Mouse (Mus musculus): ENCODE measurements around the gene Kirrel3. TPM values are rescaled to one million over a fixed set of nuclear protein-coding genes. Genes with fewer than 3 reads are reported as not detected.

Kirrel3 gene
- total RNA-seq, 2 experiments from 2014 or later: 1.0 to 2.2 TPM

DNA sequence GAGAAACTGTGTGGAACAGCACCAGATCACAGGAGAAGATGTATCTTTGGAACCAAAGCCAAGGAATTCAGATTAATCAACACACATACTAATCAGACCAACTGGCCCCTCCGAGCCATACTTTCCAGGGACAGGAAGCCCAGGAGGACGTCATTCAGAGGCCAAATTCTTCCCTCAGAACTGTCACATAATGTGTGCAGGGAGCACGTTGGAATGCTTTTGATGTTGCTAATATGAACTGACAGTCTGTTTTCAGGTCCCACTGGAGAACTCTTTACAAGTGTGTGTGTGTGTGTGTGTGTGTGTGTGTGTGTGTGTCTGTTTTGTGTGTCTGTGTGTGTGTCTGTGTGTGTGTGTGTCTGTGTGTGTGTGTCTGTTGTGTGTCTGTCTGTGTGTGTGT is 345.0 kb downstream of the Kirrel3 start:
- DNase-seq: no peak

DNA sequence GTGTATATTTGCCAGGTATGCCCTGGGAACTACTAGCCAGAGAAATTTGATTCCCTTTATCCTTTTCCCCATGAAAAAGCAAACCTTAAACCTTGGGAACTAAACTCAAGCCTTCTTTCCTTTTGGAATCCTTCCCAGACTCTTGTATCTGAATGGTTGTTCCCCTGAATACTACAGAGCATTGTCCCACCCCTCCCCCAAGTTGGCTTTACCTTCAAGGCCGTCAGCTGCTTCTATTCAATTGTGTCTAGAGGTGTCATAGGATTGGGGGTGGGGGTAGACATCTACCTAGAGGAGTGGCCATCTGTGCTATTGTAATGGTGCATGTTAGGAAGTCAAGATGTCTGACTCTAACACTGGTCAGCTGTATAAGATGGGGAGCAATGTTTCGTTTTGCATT is 351.1 kb downstream of the Kirrel3 start:
- DNase-seq: no peak

- DNase-seq: peak; percentile 68
Observed at GRCm38 (mm10) chr9:34837700-34838462, 352.2 kb downstream of the Kirrel3 start.

DNA sequence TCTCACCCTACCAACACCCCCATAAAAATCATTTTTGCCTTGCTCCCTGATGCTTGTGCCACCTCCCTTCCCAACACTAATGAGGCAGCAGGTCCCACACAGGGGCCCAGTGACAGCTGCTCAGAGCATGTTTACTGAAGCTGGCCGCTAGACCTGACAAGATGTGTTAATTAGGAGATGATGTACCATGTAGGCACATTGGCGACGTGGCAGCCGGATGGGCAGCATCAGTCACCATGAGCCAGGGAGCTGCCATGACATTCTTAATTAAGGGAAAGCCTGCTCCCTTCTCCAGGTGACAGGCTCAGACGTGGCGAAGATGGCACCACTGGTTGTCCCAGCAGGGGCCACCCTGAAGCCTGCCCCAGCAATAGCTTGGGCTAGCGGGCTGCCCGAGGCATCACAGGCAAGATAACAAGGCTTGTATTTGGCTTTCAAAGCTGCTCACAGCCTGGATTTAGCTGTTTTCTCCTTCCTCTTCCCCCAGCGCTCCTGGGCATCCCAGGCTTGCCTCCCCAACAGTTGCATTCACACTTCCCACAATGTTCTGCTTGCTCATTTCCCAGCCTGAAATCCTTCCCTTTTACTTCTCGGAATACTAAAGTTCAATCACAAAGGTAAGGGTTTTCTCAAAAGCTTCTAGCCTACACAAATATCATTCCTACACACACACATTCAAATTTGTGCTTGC is 357.7 kb downstream of the Kirrel3 start:
- no peak for DNase-seq

GRCm38 (mm10) chr9:34846440-34846839 is 360.7 kb downstream of the Kirrel3 start:
- DNase-seq: no peak

DNA sequence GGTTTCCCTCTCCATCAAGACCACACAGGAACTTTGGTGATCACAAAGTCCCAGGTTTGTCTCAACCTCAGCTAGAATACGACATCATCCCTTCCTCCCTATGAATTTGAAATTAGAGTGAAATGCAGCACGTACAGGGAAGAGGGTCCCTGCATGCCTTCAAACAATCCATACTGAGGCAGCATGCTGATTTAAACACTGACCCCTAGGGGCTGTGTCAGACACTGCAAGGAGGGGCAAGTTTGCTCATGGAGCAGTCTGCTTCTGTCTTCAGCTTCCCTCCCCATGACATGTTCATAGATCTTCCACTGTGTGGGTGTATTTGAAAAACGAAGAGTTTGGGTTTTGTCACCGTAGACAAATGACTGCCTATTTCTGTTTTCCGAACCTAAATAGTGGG is 362.0 kb downstream of the Kirrel3 start:
- DNase-seq: peak; percentile 23

GRCm38 (mm10) chr9:34851136-34851535 is 365.4 kb downstream of the Kirrel3 start:
- no peak for DNase-seq

DNA sequence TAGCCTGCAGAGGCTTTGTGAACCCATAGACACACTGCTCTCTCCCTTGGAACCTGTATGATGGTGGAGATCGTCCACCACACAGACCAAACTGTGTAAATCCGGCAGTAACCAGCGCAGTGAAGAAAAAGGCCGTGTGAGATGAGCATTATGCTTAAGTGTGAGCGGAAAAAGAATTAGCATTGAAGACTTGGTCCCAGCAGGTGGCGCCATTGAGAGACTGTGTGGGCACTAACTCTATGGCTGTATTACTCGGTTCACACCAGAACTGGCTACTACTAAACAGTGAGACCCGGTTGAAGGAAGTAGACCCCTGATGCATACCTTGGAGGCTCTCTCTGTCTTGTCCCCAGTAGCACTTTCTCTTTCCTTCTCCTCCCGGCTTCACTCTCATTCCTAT is 371.9 kb downstream of the Kirrel3 start:
- peak; percentile 17 for DNase-seq

DNA sequence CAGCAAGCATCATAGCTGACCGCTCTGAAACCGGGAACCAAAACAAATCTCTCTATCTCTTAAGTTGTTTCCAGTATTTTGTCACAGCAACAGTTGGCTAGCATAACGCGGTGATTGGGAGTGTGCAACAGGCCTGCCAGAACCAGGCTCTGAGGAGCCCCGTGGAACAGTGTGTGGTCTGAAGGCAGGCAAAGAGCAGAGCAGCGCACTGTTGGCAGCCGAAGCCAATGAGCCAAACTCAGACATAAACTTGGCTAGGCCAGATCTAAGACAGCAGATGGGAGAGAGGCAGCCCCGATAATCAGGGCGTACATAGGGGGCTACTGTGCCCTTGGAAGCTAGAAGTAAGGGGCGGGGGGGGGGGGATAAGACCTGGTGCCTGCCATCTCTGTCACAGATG is 372.4 kb downstream of the Kirrel3 start:
- no peak for DNase-seq

DNA sequence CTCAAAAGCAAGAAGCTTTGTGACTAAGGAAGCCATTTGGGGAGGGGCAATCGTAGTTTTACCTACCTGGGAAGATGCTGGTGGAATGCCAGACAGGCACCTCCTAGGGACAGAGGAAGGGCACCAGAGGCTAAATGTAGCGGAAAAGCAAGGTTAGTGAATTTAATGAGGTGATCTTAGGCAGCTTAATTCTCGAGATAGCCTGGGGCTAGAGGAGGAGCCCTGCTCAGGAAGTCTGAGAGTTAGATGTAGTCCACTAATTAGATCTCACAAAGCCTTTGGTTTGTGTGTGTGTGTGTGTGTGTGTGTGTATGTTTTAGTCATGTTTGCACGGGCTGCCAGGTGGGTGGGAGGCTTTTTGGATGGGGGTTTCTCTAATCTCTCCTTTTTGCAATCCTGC is 375.2 kb downstream of the Kirrel3 start:
- DNase-seq: no peak

GRCm38 (mm10) chr9:34861775-34862174 is 376.1 kb downstream of the Kirrel3 start:
- DNase-seq: peak; percentile 52

GRCm38 (mm10) chr9:34865606-34866005 is 379.9 kb downstream of the Kirrel3 start:
- no peak for DNase-seq

- no peak for DNase-seq
Observed at GRCm38 (mm10) chr9:34871316-34871966, 385.7 kb downstream of the Kirrel3 start.

GRCm38 (mm10) chr9:34875238-34875637 is 389.5 kb downstream of the Kirrel3 start:
- no peak for DNase-seq

DNA sequence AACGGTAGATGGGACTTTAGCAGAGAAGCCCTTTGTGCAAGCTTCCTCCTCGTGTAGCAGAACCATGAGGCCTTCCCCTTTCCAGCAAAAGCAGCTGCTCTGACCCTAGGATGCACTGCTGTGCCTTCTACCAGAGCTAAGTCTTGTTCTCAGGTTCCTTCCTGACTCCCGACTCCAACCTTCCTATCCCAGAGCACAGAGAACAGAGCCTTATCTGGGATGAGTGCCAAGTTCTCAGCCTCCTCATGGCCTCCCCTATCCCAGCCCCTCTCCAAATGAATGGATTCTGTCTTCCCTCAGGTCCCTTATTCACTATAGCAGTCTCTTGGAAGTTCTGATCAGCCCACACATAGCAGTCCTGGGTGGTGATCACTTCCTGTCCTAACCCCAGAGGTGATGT is 391.5 kb downstream of the Kirrel3 start:
- DNase-seq: no peak

DNA sequence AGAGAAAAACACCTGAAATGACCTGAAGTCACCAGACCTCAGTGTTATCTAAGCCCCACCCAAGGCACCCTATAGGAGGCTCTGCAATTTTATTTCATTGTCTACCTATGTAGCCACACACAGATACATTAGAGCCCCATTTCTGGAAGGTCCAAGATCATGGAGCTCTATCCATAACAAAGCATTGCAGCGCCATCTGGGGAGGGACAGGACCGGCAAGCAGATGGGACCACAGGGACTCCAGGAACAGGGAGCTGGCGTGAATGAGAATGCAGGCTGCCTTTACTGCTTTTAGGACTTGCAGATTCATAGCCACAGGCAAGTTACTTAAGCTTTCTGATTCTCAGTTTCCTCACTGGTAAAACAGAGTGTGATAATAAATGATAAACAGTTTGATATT is 392.1 kb downstream of the Kirrel3 start:
- no peak for DNase-seq

GRCm38 (mm10) chr9:34881750-34882149 is 396.1 kb downstream of the Kirrel3 start:
- DNase-seq: no peak

GRCm38 (mm10) chr9:34882211-34882610 is 396.5 kb downstream of the Kirrel3 start:
- DNase-seq: no peak

DNA sequence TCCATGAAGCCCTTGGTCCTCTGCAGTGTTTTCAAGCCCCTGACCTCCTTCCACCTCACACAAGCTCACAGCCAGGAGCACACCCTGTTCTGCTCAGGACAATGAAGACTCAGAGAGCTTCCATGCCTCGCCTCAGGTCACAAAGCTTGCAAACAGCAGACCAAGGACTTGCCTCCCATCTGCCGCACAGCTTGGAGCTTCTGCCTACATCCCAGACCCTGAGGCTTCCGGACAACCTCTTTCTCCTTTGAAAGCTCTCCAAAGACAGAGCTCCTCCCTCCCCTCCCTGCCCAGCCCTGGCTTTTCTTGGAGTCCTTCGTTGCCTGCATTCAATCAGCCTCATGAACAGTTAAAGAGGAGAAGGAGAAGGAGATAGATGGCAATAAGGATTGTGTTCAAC is 397.4 kb downstream of the Kirrel3 start:
- DNase-seq: no peak

GRCm38 (mm10) chr9:34884325-34884724 is 398.6 kb downstream of the Kirrel3 start:
- DNase-seq: no peak

DNA sequence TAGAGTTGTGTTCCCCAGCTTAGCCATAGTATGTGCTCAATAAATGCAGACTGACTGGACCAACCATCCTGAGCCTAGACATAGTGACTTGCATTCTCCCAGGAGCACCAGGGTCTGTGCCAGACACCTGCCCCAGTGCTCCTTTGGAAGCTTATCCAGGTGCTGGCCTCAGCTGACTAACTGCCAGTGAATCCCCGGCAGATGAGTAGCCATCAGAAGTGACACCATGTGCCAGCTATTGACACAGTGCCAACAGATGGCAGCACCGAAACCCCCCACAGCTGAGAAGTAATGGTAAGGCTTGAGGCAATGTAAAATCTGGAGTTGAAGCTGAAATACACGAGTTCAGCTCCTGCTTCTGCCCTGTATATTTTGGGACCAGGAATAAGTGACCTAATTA is 399.2 kb downstream of the Kirrel3 start:
- DNase-seq: no peak

GRCm38 (mm10) chr9:34886746-34887145 is 401.1 kb downstream of the Kirrel3 start:
- DNase-seq: no peak

- no peak for DNase-seq
Observed at GRCm38 (mm10) chr9:34887196-34887595, 401.5 kb downstream of the Kirrel3 start.
